Mouse (Mus musculus): ENCODE data around the gene Icmt. TPM values are rescaled to one million over a fixed set of nuclear protein-coding genes. Genes with fewer than 3 reads are reported as not detected.

The Icmt gene
- 19.3 and 23.3 TPM in 2 replicates for polyA plus RNA-seq (2015; fragmentation: Nextera tagmentation; extraction: Ambion mirVana)

GRCm38 (mm10) chr4:152296874-152297861 is at the start of gene Icmt:
Gene Icmt (plus strand): TSS chr4:152297227.
- Histone ChIP-seq H3K36me3 (ENCODE audit: control insufficient read depth, insufficient read depth) (0 out of 2 replicates have a peak, but pooled peaks cover 3% of the 10 kb centered on the region), H3K4me1 (ENCODE audit: control insufficient read depth, insufficient read depth, low read length) (peaks cover 20% of the 10 kb centered on the region), H3K4me2 (ENCODE audit: low read depth, low read length) (peak within 1 kb of the TSS; percentile 96), H3K27me3 (ENCODE audit: control insufficient read depth, insufficient read depth, low read length) (peaks cover 10% of the 10 kb centered on the region), H3K4me3 (ENCODE audit: low read length) (peak within 1 kb of the TSS; percentile 76), H3K9ac (ENCODE audit: low read length) (peak within 1 kb of the TSS; percentile 87), H3K9me3 (replicated peaks; ENCODE audit: control insufficient read depth, low read length) (no peaks in the 10 kb centered on the region), H3K27ac (ENCODE audit: low read length) (peak within 1 kb of the TSS; percentile 81)
- WGBS: under 1% methylated on average over 116 of the region's 119 CpGs
- ATAC-seq (replicated peaks; ENCODE audit: extremely low read depth, insufficient read depth, low FRiP score): peak; percentile 95

- H3K9me3 ChIP-seq (replicated peaks; ENCODE audit: control insufficient read depth, low read length): no peaks in the 10 kb centered on the region
- peaks cover 50% of the 10 kb centered on the region for H3K4me1 ChIP-seq (ENCODE audit: control insufficient read depth, insufficient read depth, low read length)
- ATAC-seq (replicated peaks; ENCODE audit: extremely low read depth, insufficient read depth, low FRiP score): no peak
- no peaks in the 10 kb centered on the region for H3K27me3 ChIP-seq (ENCODE audit: control insufficient read depth, insufficient read depth, low read length)
- H3K4me2 ChIP-seq (ENCODE audit: low read depth, low read length): no peak overlapping the region
- H3K27ac ChIP-seq (ENCODE audit: low read length): no peak overlapping the region
- WGBS: 89% methylated on average over 6 of the region's 6 CpGs
- H3K36me3 ChIP-seq (ENCODE audit: control insufficient read depth, insufficient read depth): no peaks in the 10 kb centered on the region
- no peak overlapping the region for H3K4me3 ChIP-seq (ENCODE audit: low read length)
- H3K9ac ChIP-seq (ENCODE audit: low read length): no peak overlapping the region
These were observed 46.4 kb upstream of the Icmt start for GRCm38 (mm10) chr4:152250615-152251014.

GRCm38 (mm10) chr4:152253183-152253759 is 43.8 kb upstream of the Icmt start:
- Histone ChIP-seq H3K9me3 (replicated peaks; ENCODE audit: control insufficient read depth, low read length) (no peaks in the 10 kb centered on the region), H3K9ac (ENCODE audit: low read length) (peak overlapping the region; percentile 20; the same call in 1 of the 2 replicates), H3K36me3 (ENCODE audit: control insufficient read depth, insufficient read depth) (no peaks in the 10 kb centered on the region), H3K4me2 (ENCODE audit: low read depth, low read length) (no peak overlapping the region), H3K4me3 (ENCODE audit: low read length) (no peak overlapping the region), H3K27me3 (ENCODE audit: control insufficient read depth, insufficient read depth, low read length) (no peaks in the 10 kb centered on the region), H3K27ac (ENCODE audit: low read length) (peak overlapping the region; percentile 64), H3K4me1 (ENCODE audit: control insufficient read depth, insufficient read depth, low read length) (peaks cover 51% of the 10 kb centered on the region)
- WGBS: 45% methylated on average over 9 of the region's 9 CpGs
- no peak for ATAC-seq (replicated peaks; ENCODE audit: extremely low read depth, insufficient read depth, low FRiP score)

GRCm38 (mm10) chr4:152257070-152257469 is 40.0 kb upstream of the Icmt start:
- H3K4me1 ChIP-seq (ENCODE audit: control insufficient read depth, insufficient read depth, low read length): peaks cover 71% of the 10 kb centered on the region
- H3K9me3 ChIP-seq (replicated peaks; ENCODE audit: control insufficient read depth, low read length): no peaks in the 10 kb centered on the region
- no peak overlapping the region for H3K4me3 ChIP-seq (ENCODE audit: low read length)
- WGBS: 17% methylated on average over 6 of the region's 6 CpGs
- H3K27ac ChIP-seq (ENCODE audit: low read length): peak overlapping the region; percentile 72
- no peak overlapping the region for H3K4me2 ChIP-seq (ENCODE audit: low read depth, low read length)
- no peaks in the 10 kb centered on the region for H3K27me3 ChIP-seq (ENCODE audit: control insufficient read depth, insufficient read depth, low read length)
- no peak overlapping the region for H3K9ac ChIP-seq (ENCODE audit: low read length)
- no peaks in the 10 kb centered on the region for H3K36me3 ChIP-seq (ENCODE audit: control insufficient read depth, insufficient read depth)
- ATAC-seq (replicated peaks; ENCODE audit: extremely low read depth, insufficient read depth, low FRiP score): peak; percentile 65

- no peaks in the 10 kb centered on the region for H3K27me3 ChIP-seq (ENCODE audit: control insufficient read depth, insufficient read depth, low read length)
- no peak for ATAC-seq (replicated peaks; ENCODE audit: extremely low read depth, insufficient read depth, low FRiP score)
- peaks cover 71% of the 10 kb centered on the region for H3K4me1 ChIP-seq (ENCODE audit: control insufficient read depth, insufficient read depth, low read length)
- no peaks in the 10 kb centered on the region for H3K9me3 ChIP-seq (replicated peaks; ENCODE audit: control insufficient read depth, low read length)
- no peak overlapping the region for H3K27ac ChIP-seq (ENCODE audit: low read length)
- no peak overlapping the region for H3K4me3 ChIP-seq (ENCODE audit: low read length)
- 89% methylated on average over 8 of the region's 8 CpGs for WGBS
- H3K36me3 ChIP-seq (ENCODE audit: control insufficient read depth, insufficient read depth): no peaks in the 10 kb centered on the region
- H3K9ac ChIP-seq (ENCODE audit: low read length): no peak overlapping the region
- H3K4me2 ChIP-seq (ENCODE audit: low read depth, low read length): no peak overlapping the region
These were observed 36.6 kb upstream of the Icmt start for GRCm38 (mm10) chr4:152260451-152260850.

GRCm38 (mm10) chr4:152262187-152262586 is 34.8 kb upstream of the Icmt start:
- 22% methylated on average over 9 of the region's 9 CpGs for WGBS
- Histone ChIP-seq H3K4me3 (ENCODE audit: low read length) (no peak overlapping the region), H3K9me3 (replicated peaks; ENCODE audit: control insufficient read depth, low read length) (no peaks in the 10 kb centered on the region), H3K27me3 (ENCODE audit: control insufficient read depth, insufficient read depth, low read length) (no peaks in the 10 kb centered on the region), H3K4me2 (ENCODE audit: low read depth, low read length) (peak overlapping the region; percentile 48), H3K36me3 (ENCODE audit: control insufficient read depth, insufficient read depth) (no peaks in the 10 kb centered on the region), H3K9ac (ENCODE audit: low read length) (peak overlapping the region; percentile 62), H3K4me1 (ENCODE audit: control insufficient read depth, insufficient read depth, low read length) (peaks cover 67% of the 10 kb centered on the region), H3K27ac (ENCODE audit: low read length) (peak overlapping the region; percentile 95)
- ATAC-seq (replicated peaks; ENCODE audit: extremely low read depth, insufficient read depth, low FRiP score): peak; percentile 74

- H3K9ac ChIP-seq (ENCODE audit: low read length): peak overlapping the region; percentile 47
- no peaks in the 10 kb centered on the region for H3K36me3 ChIP-seq (ENCODE audit: control insufficient read depth, insufficient read depth)
- H3K9me3 ChIP-seq (replicated peaks; ENCODE audit: control insufficient read depth, low read length): no peaks in the 10 kb centered on the region
- no peak for ATAC-seq (replicated peaks; ENCODE audit: extremely low read depth, insufficient read depth, low FRiP score)
- peaks cover 66% of the 10 kb centered on the region for H3K4me1 ChIP-seq (ENCODE audit: control insufficient read depth, insufficient read depth, low read length)
- H3K4me3 ChIP-seq (ENCODE audit: low read length): no peak overlapping the region
- H3K27me3 ChIP-seq (ENCODE audit: control insufficient read depth, insufficient read depth, low read length): no peaks in the 10 kb centered on the region
- 46% methylated on average over 9 of the region's 9 CpGs for WGBS
- peak overlapping the region; percentile 95 for H3K27ac ChIP-seq (ENCODE audit: low read length)
- no peak overlapping the region for H3K4me2 ChIP-seq (ENCODE audit: low read depth, low read length)
These were observed 33.9 kb upstream of the Icmt start for GRCm38 (mm10) chr4:152263089-152263488.

- WGBS: 43% methylated on average over 10 of the region's 10 CpGs
- Histone ChIP-seq H3K4me1 (ENCODE audit: control insufficient read depth, insufficient read depth, low read length) (peaks cover 63% of the 10 kb centered on the region), H3K27me3 (ENCODE audit: control insufficient read depth, insufficient read depth, low read length) (no peaks in the 10 kb centered on the region), H3K9ac (ENCODE audit: low read length) (peak overlapping the region; percentile 47), H3K9me3 (replicated peaks; ENCODE audit: control insufficient read depth, low read length) (no peaks in the 10 kb centered on the region), H3K36me3 (ENCODE audit: control insufficient read depth, insufficient read depth) (no peaks in the 10 kb centered on the region), H3K4me3 (ENCODE audit: low read length) (no peak overlapping the region), H3K27ac (ENCODE audit: low read length) (peak overlapping the region; percentile 95), H3K4me2 (ENCODE audit: low read depth, low read length) (no peak overlapping the region)
- peak; percentile 19; the same call in 1 of the 2 replicates for ATAC-seq (replicated peaks; ENCODE audit: extremely low read depth, insufficient read depth, low FRiP score)
These were observed 33.4 kb upstream of the Icmt start for GRCm38 (mm10) chr4:152263512-152264176.

Data from heart, embryonic 16.5 days (tissue).